Mouse (Mus musculus) E14TG2a.4 (cell line): ENCODE measurements at regions not wholly inside any gene's neighbourhood (a gene's known extent, or its start where the extent isn't known, plus 50 kb on each side); places are given as distances from the start of the nearest gene placed in this dataset.

Source experiments
- H3K27me3 ChIP-seq: 2 replicates; pipeline ENCODE4 v1.6.1; 2014; ENCODE audit warnings: low read length, control low read depth; ENCODE audit not compliant: insufficient read depth
- H3K36me3 ChIP-seq: 2 replicates; pipeline ENCODE4 v1.6.1; 2014; ENCODE audit warnings: low read length, control low read depth; ENCODE audit not compliant: insufficient read depth
- H3K4me1 ChIP-seq: replicated peaks from 2 replicates; pipeline ENCODE4 v1.6.1; 2014; ENCODE audit warnings: low read depth, low read length, control low read depth
- H3K4me3 ChIP-seq: replicated peaks from 2 replicates; pipeline ENCODE4 v1.5.1; 2014; ENCODE audit warnings: mild to moderate bottlenecking, low read length
- H3K9me3 ChIP-seq: 2 replicates; pipeline ENCODE4 v1.6.1; 2014; ENCODE audit warnings: low read length, control low read depth
- CTCF ChIP-seq: conservative IDR thresholded peaks from 2 replicates; pipeline ENCODE4 v1.5.1; 2014; ENCODE audit warnings: low read length
- NANOG ChIP-seq: IDR thresholded peaks from 2 replicates; pipeline ENCODE4 v1.6.1; 2014; ENCODE audit warnings: borderline replicate concordance, low read length, mixed read lengths
- POU5F1 ChIP-seq: IDR thresholded peaks from 2 replicates; pipeline ENCODE4 v1.6.1; 2014; ENCODE audit warnings: low read length, borderline replicate concordance

DNA sequence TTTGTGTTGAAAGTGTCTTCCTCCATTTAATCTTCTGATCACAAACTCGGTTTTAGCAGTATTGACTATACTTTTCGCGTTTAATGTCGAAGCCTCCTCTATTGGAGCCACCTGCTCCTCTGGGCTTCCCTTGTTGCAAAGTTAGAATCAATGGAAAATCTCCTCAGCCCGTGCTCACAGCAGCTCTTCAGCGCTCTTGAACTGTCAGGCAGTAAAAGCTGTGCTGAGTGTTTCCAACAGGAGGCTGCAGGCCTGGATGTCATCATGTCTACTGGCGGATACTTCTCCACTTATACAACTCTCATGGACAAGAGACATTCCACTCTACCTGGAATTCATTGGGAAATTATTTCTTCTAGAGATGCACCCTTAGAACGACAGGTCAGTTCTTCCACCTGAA lies 380.4 kb upstream of the Crim1 start:
- no peak for TF ChIP-seq POU5F1
- no peak for TF ChIP-seq NANOG
- no peak for TF ChIP-seq CTCF
- Histone ChIP-seq H3K36me3 (no peaks in the 10 kb centered on the region), H3K4me1 (no peaks in the 10 kb centered on the region), H3K4me3 (no peak overlapping the region), H3K9me3 (peaks cover under 1% of the 10 kb centered on the region; the same call in 1 of the 2 replicates), H3K27me3 (no peaks in the 10 kb centered on the region)

DNA sequence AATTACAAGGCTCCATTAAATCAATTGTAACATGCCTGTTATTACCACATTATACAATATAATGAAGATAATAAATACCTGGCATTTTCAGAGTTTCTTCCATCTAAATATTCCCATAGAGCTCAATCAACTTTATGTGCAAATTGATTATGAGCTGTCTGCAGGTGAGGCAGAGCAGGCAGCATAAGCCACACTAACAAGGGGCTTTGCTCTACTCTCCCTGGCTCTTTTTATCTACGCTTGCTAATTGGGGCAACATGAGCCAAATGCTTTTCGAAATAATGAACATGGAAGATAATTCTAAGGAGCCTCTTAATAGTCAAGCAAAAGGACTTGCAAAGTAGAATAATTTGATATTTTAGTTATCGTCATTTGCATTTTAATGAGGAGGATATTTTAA lies 356.1 kb upstream of the Crim1 start:
- H3K27me3 ChIP-seq = no peaks in the 10 kb centered on the region
- TF ChIP-seq CTCF = no peak
- TF ChIP-seq POU5F1 = no peak
- no peak for TF ChIP-seq NANOG
- no peaks in the 10 kb centered on the region for H3K4me1 ChIP-seq
- no peaks in the 10 kb centered on the region for H3K36me3 ChIP-seq
- no peak overlapping the region for H3K4me3 ChIP-seq
- H3K9me3 ChIP-seq = no peaks in the 10 kb centered on the region

DNA sequence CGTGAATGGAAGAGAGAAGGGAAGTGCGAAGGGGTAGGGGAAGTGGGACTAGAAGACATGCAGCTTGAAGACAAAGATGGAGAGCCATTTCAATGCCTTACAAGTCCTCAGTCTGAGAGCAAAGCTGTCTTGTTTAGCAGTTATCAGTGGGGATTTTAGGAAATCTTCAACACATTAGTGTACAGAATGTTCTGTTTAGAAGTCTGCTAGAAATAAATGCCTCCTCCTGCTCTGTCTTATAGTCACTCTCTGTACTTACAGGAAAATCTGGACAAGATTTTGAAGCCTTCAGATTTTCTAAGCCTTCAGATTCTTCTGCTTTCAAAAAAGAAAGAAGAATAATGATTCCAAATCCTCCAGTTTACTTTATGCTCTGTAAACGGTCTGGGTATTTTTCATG lies 325.6 kb upstream of the Crim1 start:
- no peaks in the 10 kb centered on the region for H3K27me3 ChIP-seq
- no peaks in the 10 kb centered on the region for H3K9me3 ChIP-seq
- no peak for TF ChIP-seq NANOG
- TF ChIP-seq CTCF = no peak
- TF ChIP-seq POU5F1 = no peak
- H3K4me1 ChIP-seq = peaks cover 6% of the 10 kb centered on the region
- H3K4me3 ChIP-seq = no peak overlapping the region
- no peaks in the 10 kb centered on the region for H3K36me3 ChIP-seq

DNA sequence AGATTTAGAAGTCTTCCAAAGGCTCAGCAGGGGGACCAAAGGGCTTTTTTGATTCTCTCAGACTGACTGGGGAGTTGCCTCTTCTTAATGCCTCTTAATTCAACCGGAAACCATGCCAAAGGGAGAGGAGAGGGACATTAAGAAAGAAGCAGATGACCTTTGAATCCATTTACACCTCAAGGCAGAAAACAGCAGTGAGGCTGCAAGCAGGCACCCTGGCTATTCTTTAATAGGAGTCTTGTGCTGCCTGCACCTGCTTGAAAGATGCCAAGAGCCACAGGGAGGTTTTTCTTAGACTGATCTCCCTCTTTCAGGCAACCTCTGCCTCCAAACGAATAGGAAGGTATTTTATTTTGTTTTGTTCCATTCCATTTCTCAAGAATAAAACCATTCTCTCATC lies 323.0 kb upstream of the Crim1 start:
- peaks cover 6% of the 10 kb centered on the region for H3K4me1 ChIP-seq
- H3K9me3 ChIP-seq = no peaks in the 10 kb centered on the region
- H3K27me3 ChIP-seq = no peaks in the 10 kb centered on the region
- H3K36me3 ChIP-seq = no peaks in the 10 kb centered on the region
- no peak overlapping the region for H3K4me3 ChIP-seq
- peak; percentile 32; the same call in 1 of the 2 replicates for TF ChIP-seq NANOG
- no peak for TF ChIP-seq CTCF

DNA sequence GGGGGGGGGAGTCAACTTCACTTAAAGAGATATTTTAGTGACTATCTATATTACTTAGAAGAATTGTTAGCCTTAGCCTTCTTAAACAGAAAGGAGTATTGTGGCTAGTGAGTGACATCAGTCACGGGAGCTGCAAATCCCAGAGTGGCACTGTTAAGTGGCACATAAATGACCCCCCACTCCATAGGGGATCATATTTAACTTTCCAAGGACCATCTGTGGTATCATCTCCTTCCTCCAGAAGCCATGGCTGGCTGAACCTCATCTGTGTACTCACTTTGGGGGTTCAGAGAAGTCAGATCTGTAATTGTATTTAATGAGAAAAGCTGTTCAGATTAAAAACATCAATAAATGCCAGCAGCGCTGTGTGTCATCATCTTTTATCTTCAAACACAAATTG lies 314.9 kb upstream of the Crim1 start:
- H3K4me1 ChIP-seq = no peaks in the 10 kb centered on the region
- no peaks in the 10 kb centered on the region for H3K27me3 ChIP-seq
- H3K4me3 ChIP-seq = no peak overlapping the region
- H3K36me3 ChIP-seq = no peaks in the 10 kb centered on the region
- TF ChIP-seq NANOG (no peak), CTCF (no peak), POU5F1 (no peak)
- H3K9me3 ChIP-seq = no peaks in the 10 kb centered on the region

GRCm38 (mm10) chr17:77889147-77889546 lies 310.9 kb upstream of the Crim1 start:
- no peaks in the 10 kb centered on the region for H3K9me3 ChIP-seq
- no peak for TF ChIP-seq POU5F1
- TF ChIP-seq NANOG = no peak
- no peak for TF ChIP-seq CTCF
- no peak overlapping the region for H3K4me3 ChIP-seq
- H3K27me3 ChIP-seq = no peaks in the 10 kb centered on the region
- H3K36me3 ChIP-seq = no peaks in the 10 kb centered on the region
- no peaks in the 10 kb centered on the region for H3K4me1 ChIP-seq

DNA sequence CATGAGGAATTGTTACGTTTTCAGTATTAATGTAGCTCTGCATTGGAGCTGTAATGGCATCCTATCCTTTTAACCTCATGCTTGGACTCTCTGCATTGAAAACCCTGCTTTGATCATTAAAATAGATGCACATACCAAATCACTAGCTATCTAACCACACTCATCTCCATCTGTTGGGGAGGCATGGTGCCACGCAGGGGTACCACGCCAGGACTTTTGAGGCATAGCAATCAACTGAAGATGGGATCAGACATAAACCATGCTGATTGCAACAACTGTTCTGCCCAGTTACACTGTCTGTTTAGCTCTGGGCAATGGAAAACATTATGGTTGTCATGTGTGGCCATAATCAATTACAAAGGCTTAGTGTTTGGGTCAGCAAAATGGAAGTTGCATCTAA lies 295.6 kb upstream of the Crim1 start:
- H3K4me1 ChIP-seq = no peaks in the 10 kb centered on the region
- H3K27me3 ChIP-seq = no peaks in the 10 kb centered on the region
- no peak overlapping the region for H3K4me3 ChIP-seq
- no peak for TF ChIP-seq CTCF
- TF ChIP-seq NANOG = no peak
- TF ChIP-seq POU5F1 = no peak
- no peaks in the 10 kb centered on the region for H3K36me3 ChIP-seq
- H3K9me3 ChIP-seq = no peaks in the 10 kb centered on the region

- TF ChIP-seq NANOG = no peak
- TF ChIP-seq CTCF = no peak
- no peak for TF ChIP-seq POU5F1
- H3K36me3 ChIP-seq = no peaks in the 10 kb centered on the region
- H3K4me3 ChIP-seq = no peak overlapping the region
- no peaks in the 10 kb centered on the region for H3K27me3 ChIP-seq
- H3K9me3 ChIP-seq = peaks cover 16% of the 10 kb centered on the region
- no peaks in the 10 kb centered on the region for H3K4me1 ChIP-seq
These were observed 286.0 kb upstream of the Crim1 start for GRCm38 (mm10) chr17:77913962-77914450.

GRCm38 (mm10) chr17:77930253-77930652 lies 269.8 kb upstream of the Crim1 start:
- Histone ChIP-seq H3K9me3 (peaks cover 33% of the 10 kb centered on the region), H3K36me3 (no peaks in the 10 kb centered on the region), H3K27me3 (no peaks in the 10 kb centered on the region), H3K4me1 (no peaks in the 10 kb centered on the region), H3K4me3 (no peak overlapping the region)
- no peak for TF ChIP-seq NANOG
- TF ChIP-seq CTCF = no peak
- no peak for TF ChIP-seq POU5F1
